Mouse (Mus musculus): ENCODE data around the gene Rrp9. TPM values are rescaled to one million over a fixed set of nuclear protein-coding genes. Genes with fewer than 3 reads are reported as not detected.
"Not testable (repeated sequence)": the region's sequence is repeated elsewhere in the genome, so short reads cannot be mapped to it uniquely, and the experiment has no call there.

Gene Rrp9
- total RNA-seq, 2 experiments from 2014 or later = 32.7 to 47.8 TPM

DNA sequence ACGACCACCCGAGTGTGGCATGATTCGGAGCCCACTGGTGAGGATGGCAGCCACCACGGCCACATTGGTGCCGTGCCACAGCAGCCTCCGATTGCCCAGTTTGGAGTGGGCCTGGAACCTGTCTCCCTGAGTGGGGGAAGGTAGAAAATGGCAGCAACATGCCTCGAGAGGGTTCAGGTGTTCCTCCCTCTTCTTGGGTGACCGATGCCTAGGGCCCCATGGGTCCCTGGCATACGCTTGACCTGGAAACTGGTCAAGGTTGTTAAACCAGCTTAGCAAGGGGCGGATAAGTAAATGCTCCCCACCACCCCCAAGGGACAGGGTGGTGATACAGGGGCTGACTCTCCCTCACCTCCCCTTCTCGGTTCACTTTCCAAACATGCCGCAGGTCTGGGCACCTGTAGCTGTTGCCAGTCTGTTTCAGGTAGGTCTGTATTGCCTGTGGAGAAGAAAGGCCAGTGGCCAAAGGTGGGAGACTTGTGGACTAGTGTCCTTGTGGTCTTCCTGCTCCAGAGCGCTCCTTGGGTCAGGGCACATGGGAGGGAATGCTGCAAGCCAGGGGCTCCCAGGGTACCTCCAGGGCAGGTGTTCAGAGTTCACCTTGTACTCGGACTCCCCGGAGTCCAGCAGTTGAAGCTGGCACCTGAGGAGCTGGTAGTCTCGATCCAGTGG, 2.5 kb upstream of the Rrp9 start:
- peak in 1 of 2 experiments; percentile 26 for DNase-seq (ENCODE audit: low spot score in 2 of 2)

DNA sequence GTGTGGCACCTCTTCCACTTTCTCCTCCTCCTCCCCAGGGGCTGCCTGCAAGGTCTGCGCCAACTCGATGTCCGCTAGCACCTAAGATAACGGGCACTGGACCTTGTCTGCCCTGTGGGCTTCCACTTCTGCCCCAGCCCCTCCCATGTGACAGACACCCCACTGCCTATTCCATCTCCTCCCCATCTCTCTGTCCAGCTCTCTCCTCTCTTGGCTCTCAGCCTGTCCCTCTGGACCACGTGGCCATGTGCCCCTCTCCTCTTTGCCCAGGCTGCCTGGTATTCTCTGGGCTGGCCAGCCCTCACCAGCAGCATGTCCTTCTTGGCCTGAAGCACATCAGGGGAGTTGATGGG, 2.0 kb upstream of the Rrp9 start:
- peak in 1 of 2 experiments; percentile 22 for DNase-seq (ENCODE audit: low spot score in 2 of 2)

DNA sequence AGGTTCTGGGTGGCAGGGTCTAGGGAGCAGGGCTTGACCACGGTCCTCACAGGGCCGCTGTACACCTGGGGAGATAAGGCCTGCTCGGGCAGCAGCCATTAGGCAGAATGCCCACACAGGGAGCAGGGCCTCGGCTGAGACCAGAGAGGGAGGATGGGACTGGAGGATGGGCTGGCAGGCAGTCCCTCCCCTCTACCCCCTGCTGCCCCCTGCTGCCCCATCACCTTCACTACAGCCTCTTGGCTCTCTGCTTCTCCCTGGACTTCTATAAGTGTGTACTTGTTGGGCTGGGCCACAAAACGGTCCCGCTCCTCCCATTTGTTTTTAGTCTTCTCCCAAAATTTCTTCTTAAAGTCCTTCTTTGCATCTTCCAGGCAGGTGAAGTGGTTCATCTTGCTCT, 1.3 kb upstream of the Rrp9 start:
- DNase-seq (ENCODE audit: low spot score in 2 of 2) = peak; percentile 51 to 64

DNA sequence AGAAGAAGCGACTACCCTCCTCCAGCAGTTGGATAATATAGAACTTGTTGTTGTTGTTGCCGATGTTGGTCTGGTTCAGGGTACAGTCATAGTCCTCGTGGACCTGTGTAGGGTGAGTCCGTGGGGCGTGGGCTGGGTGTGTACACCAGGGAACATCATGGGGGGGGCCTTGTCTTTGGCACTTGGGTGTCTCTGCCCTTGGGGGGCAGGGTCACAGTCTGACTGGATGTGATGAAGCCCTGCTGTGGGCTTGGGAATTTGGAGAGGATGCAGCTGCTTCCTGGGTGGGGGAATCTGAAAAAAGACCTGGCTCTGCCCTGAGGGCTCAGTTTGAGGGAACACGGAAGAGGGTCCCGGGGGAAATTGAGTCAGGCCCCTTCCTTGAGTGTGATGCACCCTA, 717 bp upstream of the Rrp9 start:
- DNase-seq (ENCODE audit: low spot score in 2 of 2) = peak in 1 of 2 experiments; percentile 26

DNA sequence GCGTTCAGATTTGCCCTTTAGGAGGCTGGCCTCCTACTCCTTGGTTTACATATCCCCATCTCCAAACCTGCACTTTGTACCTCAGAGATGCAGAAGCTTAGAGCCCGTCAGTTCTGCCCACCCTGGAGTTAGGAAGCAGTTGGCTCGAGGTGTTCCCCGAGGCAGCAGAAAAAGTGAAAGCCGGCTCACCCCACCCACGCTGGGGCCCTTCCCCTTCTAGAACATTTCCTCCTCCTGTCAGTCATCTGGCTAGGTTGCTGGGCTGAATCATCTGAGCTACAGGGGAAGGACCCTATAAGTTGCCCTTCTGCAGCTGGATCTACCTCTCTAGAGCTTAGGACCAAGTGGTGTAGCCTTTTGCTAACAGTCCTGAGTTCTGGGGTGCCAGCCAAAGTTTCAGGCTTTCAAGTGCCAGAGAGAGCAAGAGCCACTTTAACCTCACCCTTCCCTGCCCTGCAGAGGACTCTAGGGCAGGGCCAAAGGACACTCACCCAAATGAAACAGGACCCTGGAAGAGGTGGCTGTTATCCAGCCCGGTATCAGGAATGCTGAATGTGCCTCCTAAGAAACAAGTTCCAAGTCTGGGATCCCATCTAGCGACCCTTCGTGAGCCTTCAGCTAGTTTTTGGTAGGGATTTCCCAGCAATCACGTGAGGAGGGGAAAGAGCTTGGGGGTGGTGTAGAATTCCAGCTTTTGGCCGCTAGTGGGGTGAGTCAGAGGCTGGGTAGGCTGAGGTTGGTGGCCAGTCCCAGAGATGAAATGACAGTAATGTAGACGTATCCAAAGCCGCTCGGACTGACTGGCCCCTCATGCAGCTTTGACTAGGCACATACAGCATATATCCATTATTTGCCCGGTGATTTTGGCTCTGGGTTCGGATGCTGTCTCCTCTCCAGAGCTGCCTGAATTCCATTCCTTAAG, 500 bp downstream of the Rrp9 start:
- DNase-seq (ENCODE audit: low spot score in 2 of 2) = peak; percentile 60 to 62

DNA sequence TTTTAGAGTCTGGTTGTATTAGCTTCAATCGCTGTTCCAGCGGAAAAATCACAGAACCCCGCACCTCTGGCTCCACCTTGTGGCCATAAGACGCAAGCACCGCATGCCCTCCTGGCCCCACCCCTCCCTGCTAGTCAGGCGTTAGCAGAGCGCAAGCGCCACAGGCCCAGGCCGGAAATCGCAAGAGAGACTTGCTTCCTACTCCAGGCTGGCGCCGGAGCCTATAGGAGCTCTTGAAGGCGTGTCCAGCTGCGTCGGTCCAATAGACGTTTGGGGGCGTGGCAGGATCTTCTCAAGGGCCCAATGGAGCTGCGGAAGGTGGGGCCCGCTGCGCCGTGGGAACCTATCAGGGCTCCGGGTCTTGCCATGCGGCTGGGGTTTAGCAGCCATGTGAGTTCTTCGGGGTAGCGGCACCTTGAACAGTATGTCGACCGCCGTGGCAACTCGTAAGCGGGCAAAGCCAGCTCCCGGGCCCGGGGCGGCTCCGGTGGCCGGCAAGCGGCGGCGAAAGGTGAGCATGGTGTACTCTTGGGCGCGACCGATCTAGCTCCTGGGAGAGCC, 1.2 kb downstream of the Rrp9 start, which contains the start of gene Parp3:
TSS of gene Parp3 (minus strand) at position 26 of the 561 bp plus-strand sequence.
- DNase-seq (ENCODE audit: low spot score in 2 of 2) = peak; percentile 94 to 97

DNA sequence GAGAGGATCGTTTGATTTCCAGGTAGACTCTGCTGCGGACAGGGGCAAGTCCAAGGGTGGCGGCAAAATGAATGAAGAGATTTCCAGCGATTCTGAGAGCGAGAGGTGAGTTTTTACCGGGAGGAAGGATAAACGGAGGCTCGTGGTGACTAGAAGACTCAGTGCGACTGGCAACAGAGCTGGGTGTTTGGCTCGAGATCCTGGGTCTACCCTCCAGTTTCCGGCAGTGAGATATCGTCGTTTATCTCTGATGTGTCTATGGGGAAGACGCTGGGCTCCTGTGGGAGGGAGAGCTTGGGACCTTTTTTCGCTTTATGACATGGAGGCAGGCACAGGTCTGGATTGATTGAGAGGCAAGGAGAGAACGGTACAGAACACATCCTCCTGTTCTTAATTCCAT, 1.9 kb downstream of the Rrp9 start:
- DNase-seq (ENCODE audit: low spot score in 2 of 2) = peak in 1 of 2 experiments; percentile 12

DNA sequence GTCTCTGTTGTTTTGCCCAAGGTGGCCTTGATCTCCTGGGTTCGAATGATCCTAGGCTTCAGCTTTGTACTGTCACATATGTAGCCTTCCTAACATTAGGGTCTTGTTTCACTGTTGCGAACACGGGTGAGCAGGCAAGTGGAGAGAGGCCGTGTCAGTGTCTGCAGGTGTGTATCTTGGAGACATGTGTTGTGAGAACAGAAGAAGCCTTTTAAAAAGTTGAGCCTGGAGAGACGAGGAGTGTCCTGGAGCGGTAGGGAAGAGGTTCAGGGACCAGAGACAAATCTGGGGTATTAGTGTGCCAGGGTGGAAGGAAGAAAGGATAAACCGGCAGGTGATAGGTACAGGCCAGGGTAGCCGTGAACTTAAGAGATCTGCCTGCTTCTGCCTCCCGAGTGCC, 2.3 kb downstream of the Rrp9 start:
- no peak for DNase-seq (ENCODE audit: low spot score in 2 of 2)

DNA sequence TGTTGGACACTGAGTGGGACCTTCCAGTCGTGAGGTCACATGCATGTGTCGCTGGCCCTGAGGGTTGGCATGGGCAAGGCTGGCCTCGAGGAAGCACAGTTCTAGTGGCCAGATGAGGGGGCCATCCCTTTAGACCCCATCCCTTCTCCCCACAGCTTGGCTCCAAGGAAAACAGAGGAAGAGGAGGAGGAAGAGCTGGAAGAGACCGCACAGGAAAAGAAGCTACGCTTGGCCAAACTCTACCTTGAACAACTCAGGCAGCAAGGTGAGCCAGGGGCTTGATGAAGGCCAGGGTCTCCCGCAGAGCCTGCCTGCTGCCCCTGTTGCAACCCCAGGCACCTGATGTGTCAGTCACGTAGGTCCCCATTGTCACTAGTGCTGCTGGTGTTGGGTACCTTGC, 4.8 kb downstream of the Rrp9 start:
- no peak for DNase-seq (ENCODE audit: low spot score in 2 of 2)

DNA sequence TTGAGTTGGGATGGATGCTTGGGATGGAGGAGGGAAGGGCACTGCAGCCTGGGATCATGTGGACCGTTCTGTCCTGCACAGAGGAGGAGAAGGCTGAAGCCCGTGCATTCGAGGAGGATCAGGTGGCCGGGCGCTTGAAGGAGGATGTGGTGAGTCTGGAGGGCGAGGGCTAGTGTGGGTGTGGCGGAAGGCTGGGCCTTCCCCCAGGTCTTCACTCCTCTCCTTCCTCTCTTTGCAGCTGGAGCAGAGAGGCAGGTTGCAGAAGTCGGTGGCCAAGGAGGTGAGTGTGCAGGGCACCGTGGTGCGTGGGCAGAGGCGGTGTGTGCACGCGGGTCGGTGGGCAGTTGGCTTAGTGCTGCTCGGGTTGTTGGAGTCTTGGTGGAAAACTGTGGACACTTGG, 5.3 kb downstream of the Rrp9 start:
- no peak for DNase-seq (ENCODE audit: low spot score in 2 of 2)

DNA sequence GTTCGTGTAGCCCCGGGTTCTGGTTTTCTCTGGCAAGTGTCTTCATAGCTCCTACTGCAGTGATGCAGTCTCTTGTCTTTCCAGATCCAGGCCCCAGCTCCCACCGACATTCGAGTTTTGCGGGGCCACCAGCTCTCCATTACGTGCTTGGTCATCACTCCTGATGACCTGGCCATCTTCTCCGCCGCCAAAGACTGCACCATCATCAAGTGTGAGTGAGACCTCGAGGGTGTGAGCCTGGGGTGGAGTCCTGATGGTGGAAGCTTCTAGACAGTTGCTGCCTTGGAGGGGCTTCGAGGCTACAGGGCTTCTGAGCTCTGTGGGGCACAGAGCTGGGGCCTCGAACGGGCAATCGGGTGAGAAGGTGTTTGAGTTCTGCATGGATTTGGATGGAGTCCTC, 5.9 kb downstream of the Rrp9 start:
- DNase-seq (ENCODE audit: low spot score in 2 of 2) = no peak

DNA sequence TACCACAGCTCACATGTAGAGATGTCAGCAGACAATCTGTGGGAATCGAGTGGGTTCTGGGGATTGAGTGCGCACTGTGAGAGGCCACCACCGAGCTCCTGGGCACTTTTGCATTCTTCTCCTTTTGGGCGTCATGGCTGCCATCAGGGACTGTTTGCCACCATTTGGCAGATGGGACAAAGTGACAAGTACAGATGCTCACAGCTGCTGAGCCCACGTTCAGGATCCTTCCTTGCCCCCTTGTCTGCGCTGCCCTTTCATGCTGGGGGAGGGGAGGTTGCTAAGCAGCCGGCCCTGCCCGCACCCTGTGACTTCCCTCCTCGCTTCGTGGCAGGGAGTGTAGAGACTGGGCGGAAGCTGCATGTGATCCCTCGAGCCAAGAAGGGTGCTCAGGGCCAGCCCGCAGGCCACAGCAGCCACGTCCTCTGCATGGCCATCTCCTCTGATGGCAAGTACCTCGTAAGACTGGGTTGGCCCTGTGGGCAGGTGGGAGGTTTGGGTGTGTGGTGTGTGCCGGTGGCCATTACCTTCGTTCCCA, 6.9 kb downstream of the Rrp9 start:
- no peak for DNase-seq (ENCODE audit: low spot score in 2 of 2)

DNA sequence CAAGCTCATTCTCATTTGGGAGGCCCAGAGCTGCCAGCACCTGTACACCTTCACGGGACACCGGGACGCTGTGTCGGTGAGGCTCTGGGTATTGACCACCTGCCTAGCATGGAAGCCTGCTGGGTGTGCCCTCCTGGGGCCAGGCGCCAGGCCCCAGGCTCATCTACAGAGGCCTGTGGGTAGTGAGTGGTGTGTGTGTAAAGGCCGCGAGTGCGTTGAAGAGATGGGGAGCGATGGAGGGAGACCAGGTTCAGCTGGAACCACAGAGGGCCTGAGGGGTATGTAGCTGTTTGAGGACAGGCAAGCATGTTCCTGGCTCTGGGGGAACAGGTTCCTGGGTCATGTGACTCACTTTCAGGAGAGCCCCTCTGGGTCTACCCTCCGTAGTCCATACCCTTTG, 7.4 kb downstream of the Rrp9 start:
- DNase-seq (ENCODE audit: low spot score in 2 of 2) = no peak

DNA sequence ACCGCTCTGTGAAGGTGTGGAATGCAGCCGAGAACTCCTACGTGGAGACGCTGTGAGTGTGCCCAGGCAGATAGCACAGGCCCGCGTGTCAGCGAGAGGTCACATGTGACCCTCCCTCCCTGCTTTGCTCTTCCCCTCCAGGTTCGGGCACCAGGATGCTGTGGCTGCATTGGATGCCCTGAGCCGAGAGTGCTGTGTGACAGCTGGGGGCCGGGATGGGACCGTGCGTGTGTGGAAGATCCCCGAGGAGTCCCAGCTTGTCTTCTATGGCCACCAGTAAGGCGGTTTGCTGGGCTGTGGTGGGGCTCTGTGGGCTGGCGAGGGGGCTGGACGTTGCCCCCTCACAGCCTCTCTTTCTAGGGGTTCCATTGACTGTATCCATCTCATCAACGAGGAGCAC, 7.8 kb downstream of the Rrp9 start:
- no peak for DNase-seq (ENCODE audit: low spot score in 2 of 2)

DNA sequence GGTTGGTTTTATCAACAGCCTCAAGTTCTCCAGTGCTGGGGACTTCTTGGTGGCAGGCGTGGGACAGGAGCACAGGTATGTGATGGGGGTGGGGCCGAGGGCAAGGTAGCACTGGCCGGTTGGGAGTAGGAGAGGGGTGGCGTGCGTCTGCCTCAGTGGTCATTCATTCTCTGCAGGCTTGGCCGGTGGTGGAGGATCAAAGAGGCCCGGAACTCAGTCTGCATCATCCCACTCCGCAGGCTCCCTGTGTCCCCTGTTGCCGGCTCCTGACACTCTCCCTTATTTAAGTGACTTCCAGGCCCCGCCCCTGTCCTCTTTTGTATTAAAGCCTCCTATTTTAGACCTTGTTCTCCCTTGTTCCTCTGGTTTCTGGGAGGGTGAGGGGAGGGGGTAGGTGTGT, 9.3 kb downstream of the Rrp9 start:
- no peak for DNase-seq (ENCODE audit: low spot score in 2 of 2)

DNA sequence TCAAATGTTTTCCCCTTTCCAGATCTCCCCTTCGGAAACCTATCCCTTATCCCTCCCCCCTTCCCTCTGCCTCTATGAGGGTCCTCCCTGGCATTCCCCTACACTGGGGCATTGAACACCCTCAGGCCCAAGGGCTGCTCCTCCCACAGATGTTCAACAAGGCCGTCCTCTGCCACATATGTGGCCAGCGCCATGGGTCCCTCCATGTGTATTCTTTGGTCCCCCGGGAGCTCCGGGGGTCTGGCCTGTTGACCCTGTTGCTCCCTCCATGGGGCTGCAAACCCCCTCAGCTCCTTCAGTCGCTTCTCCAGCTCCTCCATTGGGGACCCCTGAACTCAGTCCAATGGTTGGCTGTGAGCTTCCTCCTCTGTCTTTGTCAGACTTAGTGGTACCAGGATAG, 11.8 kb downstream of the Rrp9 start:
- not testable (repeated sequence) for DNase-seq (ENCODE audit: low spot score in 2 of 2)

DNA sequence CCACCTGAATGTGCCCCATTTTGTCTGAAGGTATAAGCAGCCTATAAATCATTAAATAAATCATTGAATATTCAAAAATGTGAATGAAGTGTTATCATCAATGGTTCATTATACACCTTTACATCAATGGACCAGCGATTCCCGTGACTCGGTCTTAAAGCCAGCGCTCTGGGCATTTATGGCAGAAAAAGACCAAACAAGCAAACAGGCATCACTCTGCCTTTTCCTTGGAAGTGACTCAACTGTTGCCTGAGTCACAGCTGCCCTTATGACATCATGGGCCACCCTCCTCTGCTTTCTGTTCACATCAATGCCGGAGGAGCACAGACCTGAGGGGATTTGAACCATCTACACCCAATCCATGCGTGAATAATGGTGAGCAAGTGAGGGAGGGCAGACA, 23.9 kb downstream of the Rrp9 start, which contains the start of gene Iqcf1:
TSS of gene Iqcf1 (plus strand) at position 301 of the 400 bp plus-strand sequence.
- no peak for DNase-seq (ENCODE audit: low spot score in 2 of 2)

DNA sequence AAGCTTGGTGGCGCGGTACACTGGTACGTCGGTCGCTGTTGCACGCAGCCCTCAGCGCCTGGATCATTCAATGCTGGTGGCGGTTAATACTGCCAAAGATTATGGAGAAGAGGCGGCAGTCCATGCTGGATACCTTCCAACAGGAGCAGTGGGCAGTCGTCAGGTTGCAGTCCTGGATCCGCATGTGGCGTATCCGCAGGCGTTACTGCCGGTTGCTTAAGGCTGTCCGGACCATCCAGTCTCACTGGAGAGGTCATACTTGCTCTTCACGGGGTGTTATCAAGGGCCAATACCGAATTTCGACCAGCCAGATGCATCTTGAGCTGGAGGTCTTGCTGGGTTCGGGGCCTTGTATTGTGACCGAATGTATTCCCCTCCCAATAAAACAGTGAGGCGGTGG, 26.1 kb downstream of the Rrp9 start:
- DNase-seq (ENCODE audit: low spot score in 2 of 2) = no peak

DNA sequence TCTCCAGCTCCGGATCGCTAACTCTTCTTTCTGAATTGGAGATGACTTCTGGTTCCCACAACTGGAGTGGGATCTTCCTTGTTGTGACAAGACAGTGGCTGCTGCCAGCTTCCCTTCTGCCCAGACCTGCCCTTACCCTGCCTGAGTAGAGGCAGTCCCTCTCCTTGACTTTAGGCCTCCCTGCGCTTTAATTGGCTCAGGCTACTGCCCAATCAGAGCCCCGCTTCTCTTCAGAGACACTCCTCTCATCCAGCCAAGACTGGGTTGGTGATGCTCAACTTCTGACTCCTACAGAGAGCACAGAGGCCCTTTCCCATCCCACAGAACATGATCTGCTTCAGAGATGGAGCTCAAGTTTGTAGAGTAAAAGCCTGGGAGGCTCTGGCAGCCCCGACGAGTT, 28.5 kb downstream of the Rrp9 start:
- no peak for DNase-seq (ENCODE audit: low spot score in 2 of 2)

DNA sequence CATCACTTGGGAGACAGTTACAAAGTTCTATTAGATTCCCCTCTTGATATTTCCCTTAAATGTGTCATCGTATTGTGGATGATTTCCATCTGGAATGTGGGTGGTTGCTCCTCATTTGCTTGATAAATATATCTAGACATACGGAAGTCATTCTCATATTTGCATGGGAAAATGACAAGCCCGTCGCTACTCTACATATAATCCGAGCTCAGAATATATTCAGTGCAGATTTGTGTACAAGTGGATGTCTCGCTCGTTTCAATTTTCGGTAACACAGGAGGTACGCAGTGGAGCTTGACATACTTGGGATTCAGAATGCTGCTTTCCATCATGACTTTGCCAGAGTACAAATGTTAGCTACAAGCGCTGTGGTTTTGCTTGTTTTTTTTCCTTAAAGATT, 33.6 kb downstream of the Rrp9 start:
- no peak for DNase-seq (ENCODE audit: low spot score in 2 of 2)

DNA sequence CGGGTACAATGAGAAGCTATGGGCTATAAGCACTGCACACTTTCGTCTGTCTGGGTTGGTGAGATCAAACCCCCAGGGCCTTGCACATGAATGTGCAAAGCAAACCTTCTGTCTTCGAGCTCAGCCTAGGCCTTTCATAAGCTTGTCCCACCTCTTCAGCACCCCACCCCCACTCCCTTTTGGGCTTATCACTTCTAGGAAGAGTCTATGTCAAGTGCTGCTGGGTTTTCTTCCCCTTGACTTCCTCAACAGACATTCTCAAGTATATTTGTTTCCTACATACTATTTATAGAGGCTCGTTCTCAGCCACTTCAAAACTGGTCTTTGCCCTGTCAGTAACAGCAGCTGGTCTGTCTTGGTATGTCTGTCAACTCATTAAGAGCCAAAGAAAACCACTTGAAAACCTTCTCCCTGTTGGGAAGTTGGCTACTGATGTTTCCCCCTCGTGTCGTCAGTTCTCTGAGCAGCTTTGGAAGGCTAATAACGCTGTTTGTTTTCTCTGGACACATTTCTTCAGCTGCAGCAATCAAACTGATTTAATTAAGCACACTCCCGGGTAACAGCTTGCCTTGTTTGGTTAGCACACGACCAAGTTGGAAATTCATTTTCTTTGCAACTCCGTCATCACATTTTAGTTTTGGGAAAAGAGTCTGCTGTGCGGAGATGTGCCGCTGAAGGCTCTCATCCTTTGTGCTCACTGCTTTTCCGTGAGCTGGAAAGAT, 37.1 kb downstream of the Rrp9 start:
- no peak for DNase-seq (ENCODE audit: low spot score in 2 of 2)

Data from adrenal gland, adult 18-20 months (tissue).